Mouse (Mus musculus) mesoderm, embryonic 11.5 days (tissue): ENCODE data around the gene Gm20767.
"Not testable (repeated sequence)": the region's sequence is repeated elsewhere in the genome, so short reads cannot be mapped to it uniquely, and the experiment has no call there.

ENCODE experiments used
- DNase-seq: peaks from one replicate; pipeline ENCODE4 v3.0.0-alpha.2; 2012; ENCODE audit warnings: low read depth, low spot score

Gm20767 gene

GRCm38 (mm10) chr13:120139946-120140345 lies at the start of gene Gm20767:
Gene Gm20767 (plus strand): TSS chr13:120140246.
- DNase-seq = not testable (repeated sequence)

- DNase-seq = not testable (repeated sequence)
Measured at GRCm38 (mm10) chr13:120092950-120093349, 47.1 kb upstream of the Gm20767 start.

- not testable (repeated sequence) for DNase-seq
Measured at GRCm38 (mm10) chr13:120096241-120096937, 43.7 kb upstream of the Gm20767 start.

GRCm38 (mm10) chr13:120096938-120097256 lies 43.1 kb upstream of the Gm20767 start:
- not testable (repeated sequence) for DNase-seq

- not testable (repeated sequence) for DNase-seq
Measured at GRCm38 (mm10) chr13:120099327-120099726, 40.7 kb upstream of the Gm20767 start.

- not testable (repeated sequence) for DNase-seq
Measured at GRCm38 (mm10) chr13:120106504-120106903, 33.5 kb upstream of the Gm20767 start.

- not testable (repeated sequence) for DNase-seq
Measured at GRCm38 (mm10) chr13:120107000-120107399, 33.0 kb upstream of the Gm20767 start.

GRCm38 (mm10) chr13:120142348-120142747 lies 2.3 kb downstream of the Gm20767 start:
- not testable (repeated sequence) for DNase-seq

GRCm38 (mm10) chr13:120149660-120150407 lies 9.8 kb downstream of the Gm20767 start:
- not testable (repeated sequence) for DNase-seq

- DNase-seq = not testable (repeated sequence)
Measured at GRCm38 (mm10) chr13:120150589-120150988, 10.5 kb downstream of the Gm20767 start.

GRCm38 (mm10) chr13:120168301-120168700 lies 28.3 kb downstream of the Gm20767 start:
- not testable (repeated sequence) for DNase-seq

GRCm38 (mm10) chr13:120172133-120172532 lies 32.1 kb downstream of the Gm20767 start, which contains the start of gene Gm21818:
Gene Gm21818 (plus strand): TSS chr13:120172433.
- not testable (repeated sequence) for DNase-seq

GRCm38 (mm10) chr13:120196189-120196821 lies 56.3 kb downstream of the Gm20767 start:
- not testable (repeated sequence) for DNase-seq
